Mouse (Mus musculus): ENCODE measurements around the gene Tubb5.

Gene Tubb5

GRCm38 (mm10) chr17:35838122-35838544, at the start of gene Tubb5:
Gene Tubb5, minus strand, starts transcription at chr17:35838306.
- DNase-seq (ENCODE audit: low spot score), result peak; percentile 98

DNA sequence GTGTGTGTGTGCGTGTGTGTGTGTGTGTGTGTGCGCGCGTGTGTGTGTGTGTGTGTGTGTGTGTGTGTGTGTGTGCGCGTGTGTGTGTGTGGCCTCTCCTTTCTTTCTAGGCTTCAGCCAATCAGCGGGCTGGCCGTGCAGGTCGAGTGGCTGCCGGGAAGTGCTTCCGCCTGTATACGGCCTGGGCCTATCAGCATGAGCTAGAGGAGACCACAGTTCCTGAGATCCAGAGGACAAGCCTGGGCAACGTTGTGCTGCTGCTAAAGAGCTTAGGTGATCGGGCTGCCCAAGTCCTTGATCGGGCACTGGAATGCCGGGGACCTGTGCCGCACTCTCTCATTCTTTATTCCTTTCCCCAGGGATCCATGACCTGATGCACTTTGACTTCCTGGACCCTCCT, 49.6 kb upstream of the Tubb5 start:
- no peak for DNase-seq (ENCODE audit: low spot score)

- no peak for DNase-seq (ENCODE audit: low spot score)
These were observed 45.7 kb upstream of the Tubb5 start for GRCm38 (mm10) chr17:35883777-35884176.

- DNase-seq (ENCODE audit: low spot score), result no peak
These were observed 44.8 kb upstream of the Tubb5 start for GRCm38 (mm10) chr17:35882924-35883323.

GRCm38 (mm10) chr17:35879245-35880057, 41.3 kb upstream of the Tubb5 start, which contains the start of gene Dhx16:
Gene Dhx16, plus strand, starts transcription at chr17:35879819.
- peak; percentile 97 for DNase-seq (ENCODE audit: low spot score)

- no peak for DNase-seq (ENCODE audit: low spot score)
These were observed 36.6 kb upstream of the Tubb5 start for GRCm38 (mm10) chr17:35874721-35875120.

- peak; percentile 87 for DNase-seq (ENCODE audit: low spot score)
These were observed 35.8 kb upstream of the Tubb5 start for GRCm38 (mm10) chr17:35873774-35874519.

GRCm38 (mm10) chr17:35870884-35871696, 33.0 kb upstream of the Tubb5 start:
- DNase-seq (ENCODE audit: low spot score), result peak; percentile 33

DNA sequence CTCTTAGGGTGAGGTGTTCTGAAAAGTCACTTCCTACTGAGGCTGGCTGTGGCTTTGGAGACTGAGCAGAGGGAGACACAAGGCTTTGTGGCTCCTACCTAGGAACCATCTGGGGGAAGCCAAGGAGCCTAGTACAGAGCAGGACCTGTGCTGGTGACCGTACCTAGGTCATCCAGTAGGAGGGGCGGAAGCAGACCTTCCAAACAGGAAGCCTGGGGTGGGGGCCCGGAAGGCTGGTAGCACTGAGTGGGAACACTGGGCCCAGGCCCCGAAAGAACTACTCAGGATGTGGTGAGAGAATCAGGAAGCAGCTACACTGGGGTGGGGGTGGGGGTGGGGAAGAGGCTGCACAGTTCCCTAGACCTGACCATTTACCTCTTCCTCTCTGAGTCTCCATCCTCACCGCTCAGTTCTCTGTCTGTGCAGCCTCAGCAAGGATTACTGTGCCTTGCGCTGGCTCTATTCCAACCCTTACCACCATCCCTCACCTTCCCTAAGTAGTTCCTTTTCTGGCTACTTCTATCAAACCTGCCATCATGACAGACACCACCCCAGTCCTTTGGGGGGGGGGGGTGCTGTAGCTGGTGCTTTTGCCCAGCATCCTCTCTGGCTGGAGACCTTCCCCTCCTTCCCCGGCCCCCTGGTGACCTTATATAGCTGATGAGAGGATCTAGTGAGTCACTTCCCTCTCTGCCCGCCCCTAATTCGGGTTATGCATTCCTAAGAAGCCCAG, 32.2 kb upstream of the Tubb5 start:
- peak; percentile 29 for DNase-seq (ENCODE audit: low spot score)

DNA sequence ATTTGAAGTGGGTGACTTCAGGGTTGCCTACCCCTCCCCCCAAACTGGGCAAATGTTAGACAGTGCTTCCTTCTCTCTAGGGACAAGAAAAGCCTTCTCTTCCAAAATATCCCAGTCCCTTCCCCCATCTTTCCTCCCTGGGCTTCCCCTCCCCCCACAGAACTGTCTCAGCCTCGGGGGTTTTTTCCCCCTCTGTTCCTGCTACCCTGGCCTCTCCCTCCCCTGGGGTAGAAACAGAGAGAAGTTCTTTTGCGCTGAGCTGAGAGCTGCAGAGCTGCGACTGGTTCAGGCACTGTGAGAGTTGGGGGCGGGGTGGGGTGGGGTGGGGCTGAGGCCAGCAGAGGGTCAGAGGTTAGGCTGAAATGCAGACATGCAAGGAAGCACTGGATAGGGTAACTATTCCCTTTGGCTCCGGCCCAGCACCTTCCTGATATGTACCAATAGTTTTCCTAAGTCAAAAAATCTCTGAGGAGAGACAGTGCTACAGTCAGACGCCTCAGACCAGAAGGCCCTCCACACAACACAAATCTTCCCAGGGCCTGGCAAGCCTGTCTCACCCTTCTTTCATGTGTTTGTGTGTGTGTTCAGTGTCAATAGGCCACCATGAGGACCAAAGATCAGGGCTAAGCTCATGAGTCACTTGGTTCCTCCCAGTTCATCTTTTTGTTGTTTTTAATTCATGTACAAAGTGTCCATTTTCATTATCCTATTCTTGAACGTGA, 31.4 kb upstream of the Tubb5 start:
- peak; percentile 72 for DNase-seq (ENCODE audit: low spot score)

- no peak for DNase-seq (ENCODE audit: low spot score)
These were observed 30.8 kb upstream of the Tubb5 start for GRCm38 (mm10) chr17:35868961-35869345.

- no peak for DNase-seq (ENCODE audit: low spot score)
These were observed 30.2 kb upstream of the Tubb5 start for GRCm38 (mm10) chr17:35868165-35868820.

DNA sequence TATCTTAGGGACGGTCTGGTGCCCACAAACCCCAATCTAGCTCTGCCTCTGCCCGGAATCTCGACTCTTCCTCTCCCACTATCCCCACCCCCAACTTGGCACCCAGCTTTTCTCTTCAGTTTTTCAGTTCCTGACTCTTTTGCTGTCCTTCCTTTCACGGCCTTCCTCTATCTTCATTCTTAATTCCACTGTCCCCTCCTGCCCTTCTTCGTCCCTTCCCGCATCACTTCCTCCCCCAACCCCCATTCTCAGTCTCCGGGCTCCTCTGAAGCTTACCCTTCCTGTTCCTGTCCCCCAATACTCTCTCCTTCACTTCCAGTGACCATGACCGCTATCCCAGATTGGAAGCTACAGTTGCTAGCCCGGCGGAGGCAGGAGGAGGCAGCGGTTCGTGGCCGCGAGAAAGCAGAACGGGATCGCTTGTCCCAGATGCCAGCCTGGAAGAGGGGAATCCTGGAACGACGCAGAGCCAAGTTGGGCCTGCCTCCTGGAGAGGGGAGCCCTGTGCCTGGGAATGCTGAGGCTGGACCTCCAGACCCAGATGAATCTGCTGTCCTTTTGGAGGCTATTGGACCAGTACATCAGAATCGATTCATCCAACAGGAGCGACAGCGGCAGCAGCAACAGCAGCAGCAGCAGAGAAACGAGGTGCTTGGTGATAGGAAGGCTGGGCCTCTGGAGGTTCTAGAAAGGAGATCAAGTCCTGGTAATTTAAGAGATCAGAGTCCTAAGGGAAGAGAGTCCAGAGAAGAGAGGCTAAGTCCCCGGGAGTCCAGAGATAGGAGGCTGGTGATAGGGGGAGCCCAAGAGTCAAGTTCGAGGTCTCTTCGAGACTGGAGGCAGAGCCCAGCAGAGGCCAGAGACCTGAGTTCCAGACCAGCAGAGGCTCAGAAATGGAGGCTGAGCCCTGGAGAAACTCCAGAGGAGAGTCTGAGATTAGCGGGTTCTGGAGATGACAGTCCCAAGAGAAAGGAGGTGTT, 29.1 kb upstream of the Tubb5 start:
- DNase-seq (ENCODE audit: low spot score), result peak; percentile 58

GRCm38 (mm10) chr17:35866281-35866831, 28.2 kb upstream of the Tubb5 start:
- peak; percentile 75 for DNase-seq (ENCODE audit: low spot score)

GRCm38 (mm10) chr17:35865481-35866280, 27.6 kb upstream of the Tubb5 start, which contains the start of gene Ppp1r18:
Gene Ppp1r18, plus strand, starts transcription at chr17:35865593.
- DNase-seq (ENCODE audit: low spot score), result peak; percentile 90

DNA sequence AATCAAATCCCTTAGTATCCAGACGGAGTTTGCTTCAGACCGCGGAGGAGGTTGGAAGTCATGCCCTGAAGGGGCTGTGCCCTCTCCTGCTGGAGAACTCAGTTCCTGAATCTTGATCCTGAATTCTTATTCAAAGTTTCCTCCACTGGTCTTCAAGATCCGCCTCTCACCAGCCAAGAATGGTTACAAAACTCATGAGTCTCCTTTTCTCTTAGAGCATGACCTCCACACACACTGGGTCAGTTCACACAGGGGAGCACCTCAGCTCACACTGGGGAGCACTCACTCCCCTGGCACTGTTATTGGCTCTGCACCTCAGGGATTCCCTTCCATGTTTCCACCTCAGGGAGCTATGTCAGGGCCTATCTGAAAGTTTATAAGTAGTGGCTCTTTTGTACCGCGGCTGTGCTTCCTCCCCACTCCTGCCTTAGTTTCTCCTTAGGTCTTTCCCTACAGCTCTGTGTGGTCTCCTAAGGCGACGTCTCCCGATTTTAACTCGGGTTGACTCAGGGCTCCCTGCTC, 26.8 kb upstream of the Tubb5 start:
- DNase-seq (ENCODE audit: low spot score), result no peak

GRCm38 (mm10) chr17:35861198-35861857, 23.2 kb upstream of the Tubb5 start, which contains the start of gene Nrm:
Gene Nrm, plus strand, starts transcription at chr17:35861318.
- DNase-seq (ENCODE audit: low spot score), result peak; percentile 94
